Mouse (Mus musculus): ENCODE measurements at regions not wholly inside any gene's neighbourhood (a gene's known extent, or its start where the extent isn't known, plus 50 kb on each side); places are given as distances from the start of the nearest gene placed in this dataset.
A peak's percentile ranks its signal among the peaks of the same experiment; 100 is the strongest.

GRCm38 (mm10) chr4:101350222-101350621 is 68.9 kb upstream of the Ak4 start:
- no peak overlapping the region for H3K4me3 ChIP-seq (ENCODE audit: low read depth, low read length)
- no peak for ATAC-seq (ENCODE audit: low FRiP score)
- H3K36me3 ChIP-seq (ENCODE audit: control insufficient read depth, insufficient read depth, low read length) = peaks cover 2% of the 10 kb centered on the region; the same call in 1 of the 2 replicates
- no peaks in the 10 kb centered on the region for H3K27me3 ChIP-seq (ENCODE audit: control insufficient read depth, insufficient read depth, low read length)
- H3K4me2 ChIP-seq (replicated peaks; ENCODE audit: low read depth, low read length) = no peak overlapping the region
- no peaks in the 10 kb centered on the region for H3K9me3 ChIP-seq (ENCODE audit: control insufficient read depth, low read length)
- H3K4me1 ChIP-seq (replicated peaks; ENCODE audit: control insufficient read depth, insufficient read depth, low read length) = peaks cover 3% of the 10 kb centered on the region
- no peak overlapping the region for H3K27ac ChIP-seq (ENCODE audit: low read depth, low read length)
- WGBS = 93% methylated on average over 3 of the region's 3 CpGs
- DNase-seq (ENCODE audit: low spot score) = no peak
- H3K9ac ChIP-seq (ENCODE audit: low read depth, low read length) = no peak overlapping the region

DNA sequence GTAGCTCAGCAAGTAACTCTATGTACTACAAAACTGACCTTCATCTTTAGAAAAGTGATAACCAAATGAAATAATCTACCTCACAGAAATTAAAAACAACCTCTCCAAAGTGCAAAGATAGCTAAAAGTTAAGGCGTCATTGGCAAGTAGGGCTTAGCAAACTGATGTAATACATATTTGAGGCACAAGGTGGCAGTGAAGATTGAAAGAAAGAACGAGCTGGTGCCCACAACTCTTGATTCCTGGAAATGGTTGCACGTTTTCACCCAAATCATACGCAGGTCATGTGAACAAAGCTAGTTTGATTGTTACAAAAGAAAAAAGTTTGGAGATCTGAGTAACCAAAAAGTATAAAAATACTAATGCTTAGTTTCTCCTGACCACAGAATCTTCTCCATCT is 69.7 kb upstream of the Ak4 start:
- Histone ChIP-seq H3K27ac (ENCODE audit: low read depth, low read length) (no peak overlapping the region), H3K27me3 (ENCODE audit: control insufficient read depth, insufficient read depth, low read length) (no peaks in the 10 kb centered on the region), H3K36me3 (ENCODE audit: control insufficient read depth, insufficient read depth, low read length) (peaks cover 2% of the 10 kb centered on the region; the same call in 1 of the 2 replicates), H3K4me3 (ENCODE audit: low read depth, low read length) (no peak overlapping the region), H3K9ac (ENCODE audit: low read depth, low read length) (no peak overlapping the region), H3K4me1 (replicated peaks; ENCODE audit: control insufficient read depth, insufficient read depth, low read length) (no peaks in the 10 kb centered on the region; the same call in 1 of the 2 replicates), H3K9me3 (ENCODE audit: control insufficient read depth, low read length) (no peaks in the 10 kb centered on the region), H3K4me2 (replicated peaks; ENCODE audit: low read depth, low read length) (no peak overlapping the region)
- DNase-seq (ENCODE audit: low spot score) = peak; percentile 66
- 42% methylated on average over 4 of the region's 4 CpGs for whole genome bisulfite sequencing
- ATAC-seq (ENCODE audit: low FRiP score) = no peak

- ATAC-seq (ENCODE audit: low FRiP score) (no peak), DNase-seq (ENCODE audit: low spot score) (no peak)
- Histone ChIP-seq H3K4me3 (ENCODE audit: low read depth, low read length) (no peak overlapping the region), H3K36me3 (ENCODE audit: control insufficient read depth, insufficient read depth, low read length) (peaks cover 2% of the 10 kb centered on the region; the same call in 1 of the 2 replicates), H3K4me1 (replicated peaks; ENCODE audit: control insufficient read depth, insufficient read depth, low read length) (no peaks in the 10 kb centered on the region), H3K27ac (ENCODE audit: low read depth, low read length) (no peak overlapping the region), H3K9ac (ENCODE audit: low read depth, low read length) (no peak overlapping the region), H3K27me3 (ENCODE audit: control insufficient read depth, insufficient read depth, low read length) (no peaks in the 10 kb centered on the region), H3K9me3 (ENCODE audit: control insufficient read depth, low read length) (no peaks in the 10 kb centered on the region), H3K4me2 (replicated peaks; ENCODE audit: low read depth, low read length) (no peak overlapping the region)
- 85% methylated on average over 6 of the region's 6 CpGs for WGBS
Measured at GRCm38 (mm10) chr4:101347309-101347708, 71.8 kb upstream of the Ak4 start.

- DNase-seq (ENCODE audit: low spot score) (no peak), ATAC-seq (ENCODE audit: low FRiP score) (no peak)
- no peak overlapping the region for H3K27ac ChIP-seq (ENCODE audit: low read depth, low read length)
- no peaks in the 10 kb centered on the region for H3K27me3 ChIP-seq (ENCODE audit: control insufficient read depth, insufficient read depth, low read length)
- no peak overlapping the region for H3K4me2 ChIP-seq (replicated peaks; ENCODE audit: low read depth, low read length)
- peaks cover 2% of the 10 kb centered on the region; the same call in 1 of the 2 replicates for H3K36me3 ChIP-seq (ENCODE audit: control insufficient read depth, insufficient read depth, low read length)
- no peak overlapping the region for H3K9ac ChIP-seq (ENCODE audit: low read depth, low read length)
- no peaks in the 10 kb centered on the region for H3K9me3 ChIP-seq (ENCODE audit: control insufficient read depth, low read length)
- H3K4me1 ChIP-seq (replicated peaks; ENCODE audit: control insufficient read depth, insufficient read depth, low read length) = no peaks in the 10 kb centered on the region
- no peak overlapping the region for H3K4me3 ChIP-seq (ENCODE audit: low read depth, low read length)
- 95% methylated on average over 8 of the region's 8 CpGs for WGBS
Measured at GRCm38 (mm10) chr4:101342071-101342762, 76.9 kb upstream of the Ak4 start.

DNA sequence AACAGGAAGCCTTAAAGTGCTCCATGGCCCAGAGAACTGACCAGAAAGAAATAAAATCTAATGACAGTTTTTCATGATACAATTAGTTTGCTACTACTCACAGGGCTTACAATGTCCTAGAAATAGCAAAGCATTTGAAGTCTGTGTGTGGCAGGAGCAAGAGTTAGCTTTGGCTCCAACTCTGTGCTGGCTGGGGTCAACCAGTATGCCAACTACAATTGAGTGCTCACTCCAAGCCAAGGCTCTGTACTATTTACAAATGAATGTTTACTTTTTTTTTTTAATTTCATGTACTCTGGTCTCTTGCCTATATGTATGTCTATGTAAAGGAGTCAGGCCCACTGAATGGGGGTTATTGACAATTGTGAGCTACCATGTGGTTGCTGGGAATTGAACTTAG is 75.7 kb upstream of the Jak1 start:
- H3K27ac ChIP-seq (ENCODE audit: low read depth, low read length) = no peak overlapping the region
- no peaks in the 10 kb centered on the region for H3K27me3 ChIP-seq (ENCODE audit: control insufficient read depth, insufficient read depth, low read length)
- no peaks in the 10 kb centered on the region for H3K36me3 ChIP-seq (ENCODE audit: control insufficient read depth, insufficient read depth, low read length)
- H3K4me2 ChIP-seq (replicated peaks; ENCODE audit: low read depth, low read length) = no peak overlapping the region
- H3K4me3 ChIP-seq (ENCODE audit: low read depth, low read length) = no peak overlapping the region
- no peaks in the 10 kb centered on the region for H3K9me3 ChIP-seq (ENCODE audit: control insufficient read depth, low read length)
- ATAC-seq (ENCODE audit: low FRiP score) (no peak), DNase-seq (ENCODE audit: low spot score) (no peak)
- no peak overlapping the region for H3K9ac ChIP-seq (ENCODE audit: low read depth, low read length)
- no peaks in the 10 kb centered on the region for H3K4me1 ChIP-seq (replicated peaks; ENCODE audit: control insufficient read depth, insufficient read depth, low read length)

DNA sequence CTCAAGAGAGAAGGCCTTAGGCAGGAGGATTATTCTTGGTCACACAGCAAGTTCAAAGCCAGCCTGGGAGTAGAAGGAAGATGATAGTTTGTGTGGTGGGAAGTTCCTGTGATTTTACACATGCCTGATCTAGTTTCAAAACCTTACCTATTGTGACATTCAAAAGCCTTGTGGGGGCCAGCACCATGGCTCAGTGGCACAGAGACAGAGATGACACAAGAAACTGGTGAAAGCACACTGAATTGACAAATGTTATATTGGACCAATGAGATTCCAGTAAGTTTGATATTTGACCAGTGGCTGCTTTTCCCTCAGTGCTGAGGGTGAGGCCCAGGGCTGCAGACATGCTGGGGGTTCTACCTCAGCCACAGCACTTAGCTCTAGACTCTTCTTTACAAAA is 73.1 kb upstream of the Jak1 start:
- no peak for DNase-seq (ENCODE audit: low spot score)
- H3K27me3 ChIP-seq (ENCODE audit: control insufficient read depth, insufficient read depth, low read length) = no peaks in the 10 kb centered on the region
- H3K9ac ChIP-seq (ENCODE audit: low read depth, low read length) = no peak overlapping the region
- H3K9me3 ChIP-seq (ENCODE audit: control insufficient read depth, low read length) = no peaks in the 10 kb centered on the region
- no peak overlapping the region for H3K27ac ChIP-seq (ENCODE audit: low read depth, low read length)
- H3K4me1 ChIP-seq (replicated peaks; ENCODE audit: control insufficient read depth, insufficient read depth, low read length) = no peaks in the 10 kb centered on the region
- H3K4me2 ChIP-seq (replicated peaks; ENCODE audit: low read depth, low read length) = no peak overlapping the region
- H3K4me3 ChIP-seq (ENCODE audit: low read depth, low read length) = no peak overlapping the region
- ATAC-seq (ENCODE audit: low FRiP score) = no peak
- H3K36me3 ChIP-seq (ENCODE audit: control insufficient read depth, insufficient read depth, low read length) = no peaks in the 10 kb centered on the region

DNA sequence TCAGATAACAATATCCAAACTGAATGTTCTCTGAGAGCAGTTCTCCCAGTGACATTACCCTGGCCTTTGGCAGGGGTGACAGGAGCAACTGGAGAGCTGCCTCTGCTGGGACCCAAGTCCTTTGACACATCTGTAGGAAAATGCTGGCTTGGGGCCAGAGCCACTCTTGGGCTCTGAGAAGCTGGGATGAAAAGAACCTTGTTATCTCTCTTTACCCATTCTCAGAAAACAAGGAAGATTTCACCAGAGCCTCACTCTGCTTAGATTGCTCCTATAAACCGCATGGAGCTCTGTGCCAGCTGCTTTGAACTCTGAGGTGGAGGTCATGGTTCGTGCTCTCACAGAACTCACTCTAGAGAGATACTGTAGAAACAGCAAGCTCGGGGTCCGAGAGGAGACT is 71.7 kb upstream of the Jak1 start:
- no peak overlapping the region for H3K9ac ChIP-seq (ENCODE audit: low read depth, low read length)
- no peak for ATAC-seq (ENCODE audit: low FRiP score)
- no peaks in the 10 kb centered on the region for H3K27me3 ChIP-seq (ENCODE audit: control insufficient read depth, insufficient read depth, low read length)
- H3K4me3 ChIP-seq (ENCODE audit: low read depth, low read length) = no peak overlapping the region
- DNase-seq (ENCODE audit: low spot score) = no peak
- WGBS = 65% methylated on average over 4 of the region's 4 CpGs
- H3K4me1 ChIP-seq (replicated peaks; ENCODE audit: control insufficient read depth, insufficient read depth, low read length) = no peaks in the 10 kb centered on the region
- H3K4me2 ChIP-seq (replicated peaks; ENCODE audit: low read depth, low read length) = no peak overlapping the region
- no peaks in the 10 kb centered on the region for H3K9me3 ChIP-seq (ENCODE audit: control insufficient read depth, low read length)
- H3K27ac ChIP-seq (ENCODE audit: low read depth, low read length) = no peak overlapping the region
- H3K36me3 ChIP-seq (ENCODE audit: control insufficient read depth, insufficient read depth, low read length) = no peaks in the 10 kb centered on the region

GRCm38 (mm10) chr4:101336371-101336770 is 71.3 kb upstream of the Jak1 start:
- Histone ChIP-seq H3K4me3 (ENCODE audit: low read depth, low read length) (no peak overlapping the region), H3K9ac (ENCODE audit: low read depth, low read length) (no peak overlapping the region), H3K4me1 (replicated peaks; ENCODE audit: control insufficient read depth, insufficient read depth, low read length) (no peaks in the 10 kb centered on the region), H3K36me3 (ENCODE audit: control insufficient read depth, insufficient read depth, low read length) (no peaks in the 10 kb centered on the region), H3K9me3 (ENCODE audit: control insufficient read depth, low read length) (no peaks in the 10 kb centered on the region), H3K27me3 (ENCODE audit: control insufficient read depth, insufficient read depth, low read length) (no peaks in the 10 kb centered on the region), H3K4me2 (replicated peaks; ENCODE audit: low read depth, low read length) (no peak overlapping the region), H3K27ac (ENCODE audit: low read depth, low read length) (no peak overlapping the region)
- DNase-seq (ENCODE audit: low spot score) (no peak), ATAC-seq (ENCODE audit: low FRiP score) (no peak)

DNA sequence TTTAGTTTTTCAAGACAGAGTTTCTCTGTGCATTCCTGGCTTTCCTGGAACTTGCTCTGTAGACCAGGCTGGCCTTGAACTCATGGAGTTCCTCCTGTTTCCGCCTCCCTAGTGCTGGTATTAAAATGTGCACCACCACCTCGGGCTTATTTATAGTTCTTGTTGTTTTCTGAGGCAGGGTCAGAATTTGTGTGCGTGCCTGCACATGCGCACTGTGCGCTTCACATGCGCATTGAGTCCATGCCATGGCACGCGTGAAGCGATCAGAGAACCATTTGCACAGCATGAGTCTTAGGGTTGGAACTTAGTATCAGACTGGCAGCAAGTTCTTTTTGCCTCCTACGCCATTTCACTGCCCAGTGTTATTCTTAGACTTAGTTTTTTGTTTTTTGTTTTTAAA is 68.8 kb upstream of the Jak1 start:
- 94% methylated on average over 10 of the region's 10 CpGs for WGBS
- Histone ChIP-seq H3K9me3 (ENCODE audit: control insufficient read depth, low read length) (no peaks in the 10 kb centered on the region), H3K27me3 (ENCODE audit: control insufficient read depth, insufficient read depth, low read length) (no peaks in the 10 kb centered on the region), H3K9ac (ENCODE audit: low read depth, low read length) (no peak overlapping the region), H3K27ac (ENCODE audit: low read depth, low read length) (no peak overlapping the region), H3K4me2 (replicated peaks; ENCODE audit: low read depth, low read length) (no peak overlapping the region), H3K36me3 (ENCODE audit: control insufficient read depth, insufficient read depth, low read length) (no peaks in the 10 kb centered on the region), H3K4me3 (ENCODE audit: low read depth, low read length) (no peak overlapping the region), H3K4me1 (replicated peaks; ENCODE audit: control insufficient read depth, insufficient read depth, low read length) (no peaks in the 10 kb centered on the region)
- no peak for DNase-seq (ENCODE audit: low spot score)
- no peak for ATAC-seq (ENCODE audit: low FRiP score)
